Mouse (Mus musculus): Measurements from ENCODE around the gene Milr1.
"Not testable (repeated sequence)": the region's sequence is repeated elsewhere in the genome, so short reads cannot be mapped to it uniquely, and the experiment has no call there.

Gene Milr1

GRCm38 (mm10) chr11:106729656-106730055, 21.4 kb upstream of the Milr1 start:
- DNase-seq (ENCODE audit: low read depth in 1 of 2, low spot score in 2 of 2), result no peak

- DNase-seq (ENCODE audit: low read depth in 1 of 2, low spot score in 2 of 2), result no peak
Measured at GRCm38 (mm10) chr11:106730714-106731113, 20.3 kb upstream of the Milr1 start.

- no peak for DNase-seq (ENCODE audit: low read depth in 1 of 2, low spot score in 2 of 2)
Measured at GRCm38 (mm10) chr11:106736614-106737013, 14.4 kb upstream of the Milr1 start.

- DNase-seq (ENCODE audit: low read depth in 1 of 2, low spot score in 2 of 2), result no peak
Measured at GRCm38 (mm10) chr11:106737178-106737621, 13.8 kb upstream of the Milr1 start.

- no peak for DNase-seq (ENCODE audit: low read depth in 1 of 2, low spot score in 2 of 2)
Measured at GRCm38 (mm10) chr11:106739116-106739515, 11.9 kb upstream of the Milr1 start.

GRCm38 (mm10) chr11:106740724-106741123, 10.3 kb upstream of the Milr1 start:
- DNase-seq (ENCODE audit: low read depth in 1 of 2, low spot score in 2 of 2), result not testable (repeated sequence)

GRCm38 (mm10) chr11:106741232-106741631, 9.8 kb upstream of the Milr1 start:
- no peak for DNase-seq (ENCODE audit: low read depth in 1 of 2, low spot score in 2 of 2)

GRCm38 (mm10) chr11:106741826-106742225, 9.2 kb upstream of the Milr1 start:
- DNase-seq (ENCODE audit: low read depth in 1 of 2, low spot score in 2 of 2), result no peak

GRCm38 (mm10) chr11:106742388-106742841, 8.6 kb upstream of the Milr1 start:
- DNase-seq (ENCODE audit: low read depth in 1 of 2, low spot score in 2 of 2), result no peak

- DNase-seq (ENCODE audit: low read depth in 1 of 2, low spot score in 2 of 2), result no peak
Measured at GRCm38 (mm10) chr11:106744949-106745348, 6.1 kb upstream of the Milr1 start.

- DNase-seq (ENCODE audit: low read depth in 1 of 2, low spot score in 2 of 2), result not testable (repeated sequence)
Measured at GRCm38 (mm10) chr11:106749557-106750120, 1.4 kb upstream of the Milr1 start.

GRCm38 (mm10) chr11:106750121-106750751, 790 bp upstream of the Milr1 start, which contains the start of gene Pecam1:
Gene Pecam1 (minus strand): TSS chr11:106750628.
- no peak for DNase-seq (ENCODE audit: low read depth in 1 of 2, low spot score in 2 of 2)

GRCm38 (mm10) chr11:106752103-106752502, 1.1 kb downstream of the Milr1 start:
- peak in 1 of 2 experiments; percentile 56 for DNase-seq (ENCODE audit: low read depth in 1 of 2, low spot score in 2 of 2)

- DNase-seq (ENCODE audit: low read depth in 1 of 2, low spot score in 2 of 2), result no peak
Measured at GRCm38 (mm10) chr11:106753314-106753713, 2.3 kb downstream of the Milr1 start.

GRCm38 (mm10) chr11:106755583-106755982, 4.6 kb downstream of the Milr1 start:
- no peak for DNase-seq (ENCODE audit: low read depth in 1 of 2, low spot score in 2 of 2)

- peak; percentile 28 to 43 for DNase-seq (ENCODE audit: low read depth in 1 of 2, low spot score in 2 of 2)
Measured at GRCm38 (mm10) chr11:106759028-106759427, 8.0 kb downstream of the Milr1 start.

- DNase-seq (ENCODE audit: low read depth in 1 of 2, low spot score in 2 of 2), result no peak
Measured at GRCm38 (mm10) chr11:106760511-106760910, 9.5 kb downstream of the Milr1 start.

- DNase-seq (ENCODE audit: low read depth in 1 of 2, low spot score in 2 of 2), result peak in 1 of 2 experiments; percentile 35
Measured at GRCm38 (mm10) chr11:106762139-106762799, 11.2 kb downstream of the Milr1 start.

- DNase-seq (ENCODE audit: low read depth in 1 of 2, low spot score in 2 of 2), result no peak
Measured at GRCm38 (mm10) chr11:106762800-106763185, 11.8 kb downstream of the Milr1 start.

- no peak for DNase-seq (ENCODE audit: low read depth in 1 of 2, low spot score in 2 of 2)
Measured at GRCm38 (mm10) chr11:106766611-106767162, 15.7 kb downstream of the Milr1 start.

GRCm38 (mm10) chr11:106767516-106767915, 16.5 kb downstream of the Milr1 start:
- no peak for DNase-seq (ENCODE audit: low read depth in 1 of 2, low spot score in 2 of 2)
